Mouse (Mus musculus): ENCODE results near the gene Upk1a.

DNA sequence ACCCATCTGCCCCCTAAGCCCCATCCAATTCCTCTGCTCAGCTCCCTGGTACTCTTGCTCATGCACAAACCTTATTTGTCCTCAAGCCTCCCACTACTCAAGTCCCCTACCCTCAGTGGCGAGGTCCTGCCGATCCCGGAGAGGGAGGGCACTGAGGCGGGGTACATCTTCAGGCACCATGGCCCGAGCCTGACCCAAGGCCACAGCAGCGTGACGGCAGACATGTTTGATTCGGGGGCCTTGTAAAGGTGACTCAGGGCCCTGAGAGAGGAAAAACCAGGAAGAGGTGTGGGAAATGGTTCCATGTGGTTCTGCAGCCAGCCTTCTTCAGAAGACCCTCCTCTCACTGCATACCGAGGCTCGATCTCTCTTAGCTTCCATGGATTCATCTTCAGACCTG, 28.3 kb downstream of the Upk1a start:
- TF ChIP-seq MYOG (IDR thresholded peaks at IDR 0.05; ENCODE audit: control insufficient read depth in 1 of 3, insufficient read depth in 1 of 3, insufficient read length in 2 of 3, low read depth in 2 of 3): no peak
- TF ChIP-seq POLR2A (IDR thresholded peaks at IDR 0.05; ENCODE audit: insufficient read length, low read depth): no peak
- TF ChIP-seq CEBPB (IDR thresholded peaks at IDR 0.05; ENCODE audit: insufficient read depth, poor library complexity, severe bottlenecking): no peak
- TF ChIP-seq SRF (IDR thresholded peaks at IDR 0.05; ENCODE audit: control insufficient read depth, insufficient read length, low read depth): no peak
- TF ChIP-seq MYOD1 (IDR thresholded peaks at IDR 0.05; ENCODE audit: control insufficient read depth in 1 of 3, insufficient read length in 2 of 3, low read depth in 2 of 3): no peak
- no peak for TF ChIP-seq TCF12 (IDR thresholded peaks at IDR 0.05; ENCODE audit: insufficient read depth, poor library complexity, severe bottlenecking)

All from myocyte (in vitro differentiated cells).